Mouse (Mus musculus): ENCODE results near the gene Tbc1d2. TPM values are rescaled to one million over a fixed set of nuclear protein-coding genes. Genes with fewer than 3 reads are reported as not detected.
A peak's percentile ranks its signal among the peaks of the same experiment; 100 is the strongest.
"Not testable (repeated sequence)": the region's sequence is repeated elsewhere in the genome, so short reads cannot be mapped to it uniquely, and the experiment has no call there.

Tbc1d2 gene
- total RNA-seq, 2 experiments from 2014 or later, result 10.4 to 11.6 TPM

DNA sequence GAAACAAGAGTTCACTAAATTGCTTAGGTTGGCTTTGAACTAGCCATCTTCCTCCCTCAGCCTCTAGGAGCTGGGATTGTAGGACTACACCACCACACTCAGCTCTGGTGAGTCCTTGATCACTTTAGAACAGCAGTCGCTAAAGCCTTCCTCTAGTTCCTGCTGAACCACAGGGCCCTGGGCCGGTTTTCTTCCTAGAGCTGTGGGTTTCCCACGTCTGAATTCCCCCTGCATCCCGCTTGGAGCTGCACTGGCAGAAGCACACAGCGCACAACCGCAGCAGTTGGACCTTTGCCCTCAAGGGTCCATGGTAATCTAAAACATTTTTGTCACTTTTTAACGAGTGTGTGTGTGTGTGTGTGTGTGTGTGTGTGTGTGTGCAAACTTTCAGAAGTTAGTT, 47.3 kb downstream of the Tbc1d2 start:
- no peak for ATAC-seq (ENCODE audit: poor library complexity, severe bottlenecking)

- ATAC-seq (ENCODE audit: poor library complexity, severe bottlenecking), result peak; percentile 87
Measured at GRCm38 (mm10) chr4:46601844-46602423, 48.1 kb downstream of the Tbc1d2 start, which contains the start of gene Coro2a. Gene Coro2a, minus strand, starts transcription at chr4:46602202.

- peak; percentile 16 for ATAC-seq (ENCODE audit: poor library complexity, severe bottlenecking)
Measured at GRCm38 (mm10) chr4:46601258-46601843, 48.7 kb downstream of the Tbc1d2 start.

GRCm38 (mm10) chr4:46600473-46601257, 49.3 kb downstream of the Tbc1d2 start:
- peak; percentile 20 for ATAC-seq (ENCODE audit: poor library complexity, severe bottlenecking)

- ATAC-seq (ENCODE audit: poor library complexity, severe bottlenecking), result not testable (repeated sequence)
Measured at GRCm38 (mm10) chr4:46599609-46600008, 50.4 kb downstream of the Tbc1d2 start.

GRCm38 (mm10) chr4:46598981-46599380, 51.0 kb downstream of the Tbc1d2 start:
- ATAC-seq (ENCODE audit: poor library complexity, severe bottlenecking), result no peak

- no peak for ATAC-seq (ENCODE audit: poor library complexity, severe bottlenecking)
Measured at GRCm38 (mm10) chr4:46598111-46598510, 51.9 kb downstream of the Tbc1d2 start.

DNA sequence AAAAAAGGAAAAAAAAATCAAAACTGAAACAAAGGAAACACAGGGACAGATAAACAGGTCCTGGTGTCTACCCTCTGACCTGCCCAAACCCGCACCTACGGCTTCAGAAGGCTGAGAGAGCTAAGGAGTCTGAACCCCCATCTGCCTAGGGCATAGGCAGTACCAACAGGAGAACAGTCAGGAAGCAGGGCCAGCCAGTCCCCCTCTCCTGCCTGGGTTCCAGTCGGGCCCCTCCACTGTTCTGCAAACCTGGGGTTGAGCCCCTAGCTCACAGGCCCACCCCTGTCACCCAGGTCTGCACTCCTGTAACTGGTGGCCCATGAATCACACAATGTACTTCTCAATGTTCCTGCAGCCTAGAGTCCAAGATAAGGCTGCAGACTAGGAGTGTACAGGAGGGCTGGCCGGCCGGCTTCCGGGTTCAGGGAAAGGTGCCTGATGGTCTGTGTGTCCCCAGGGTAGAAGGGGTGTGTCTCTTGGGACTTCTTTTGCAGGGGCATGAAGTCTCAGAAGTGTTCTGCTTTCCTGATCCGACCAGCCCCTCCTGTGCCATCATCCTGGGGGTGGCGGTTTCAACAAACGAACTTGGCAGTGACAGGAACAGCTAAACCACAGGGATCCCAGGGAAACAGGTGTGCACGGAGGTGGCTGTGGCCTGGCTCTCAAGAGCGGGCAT, 52.6 kb downstream of the Tbc1d2 start:
- ATAC-seq (ENCODE audit: poor library complexity, severe bottlenecking), result no peak

DNA sequence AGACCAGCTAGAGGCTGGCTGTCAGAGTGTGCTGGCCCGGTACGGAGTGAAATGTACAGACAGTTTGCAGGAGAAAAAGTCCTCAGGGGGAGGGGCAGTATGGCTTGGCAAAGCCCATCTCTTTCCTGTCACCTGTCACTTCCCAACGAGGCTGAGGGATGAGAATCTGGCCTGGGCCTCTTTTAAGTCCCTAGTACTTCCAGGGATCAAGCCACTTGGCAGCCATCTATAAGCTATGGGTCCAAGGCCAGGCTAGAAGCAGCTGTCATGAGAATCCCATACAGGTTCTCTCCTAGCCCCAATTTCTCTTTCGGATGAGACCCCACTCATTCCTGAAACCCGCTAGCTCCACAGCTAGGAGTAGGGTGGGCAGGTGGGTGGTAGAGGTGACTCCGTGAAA, 53.6 kb downstream of the Tbc1d2 start:
- no peak for ATAC-seq (ENCODE audit: poor library complexity, severe bottlenecking)

DNA sequence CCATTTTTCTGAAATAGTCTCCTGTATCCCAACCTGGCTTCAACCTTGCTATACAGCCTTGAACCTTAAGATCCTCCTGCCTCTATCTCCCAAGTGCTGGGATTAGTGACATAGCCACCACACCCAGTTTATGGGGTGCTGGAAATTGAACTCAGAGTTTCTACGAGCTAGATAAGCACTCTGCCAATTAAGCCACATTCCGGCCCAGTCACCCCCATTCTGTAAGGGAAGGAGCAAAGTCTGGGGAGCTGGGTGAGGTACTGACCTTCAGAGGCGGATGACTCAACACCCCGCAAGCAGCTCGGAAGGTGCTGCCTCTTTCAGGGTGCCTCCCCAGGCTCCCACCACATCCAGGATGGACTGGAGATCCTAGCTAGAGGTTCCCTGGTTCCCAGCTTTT, 55.9 kb downstream of the Tbc1d2 start:
- ATAC-seq (ENCODE audit: poor library complexity, severe bottlenecking), result no peak

- no peak for ATAC-seq (ENCODE audit: poor library complexity, severe bottlenecking)
Measured at GRCm38 (mm10) chr4:46593472-46593871, 56.5 kb downstream of the Tbc1d2 start.

- peak; percentile 71 for ATAC-seq (ENCODE audit: poor library complexity, severe bottlenecking)
Measured at GRCm38 (mm10) chr4:46591833-46592520, 58.0 kb downstream of the Tbc1d2 start.

DNA sequence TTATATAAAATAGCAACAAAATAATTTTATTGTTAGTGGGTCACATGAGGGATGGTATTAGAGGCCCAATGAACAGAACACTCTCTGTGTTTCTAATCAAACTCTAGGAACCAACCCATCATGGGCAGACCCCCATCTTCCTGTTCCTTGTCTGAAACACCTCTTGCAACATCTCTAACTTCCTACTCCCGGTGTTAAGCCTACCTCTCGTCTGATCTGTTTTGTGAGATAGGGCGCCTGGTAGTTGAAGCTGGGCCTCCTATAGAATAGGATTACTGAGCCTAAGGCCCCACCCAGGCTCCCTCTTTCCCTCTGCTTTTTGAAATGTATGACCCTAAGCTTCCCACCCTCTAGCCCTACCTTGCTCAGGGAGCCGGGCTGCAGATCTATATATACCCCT, 59.2 kb downstream of the Tbc1d2 start:
- ATAC-seq (ENCODE audit: poor library complexity, severe bottlenecking), result peak; percentile 56

DNA sequence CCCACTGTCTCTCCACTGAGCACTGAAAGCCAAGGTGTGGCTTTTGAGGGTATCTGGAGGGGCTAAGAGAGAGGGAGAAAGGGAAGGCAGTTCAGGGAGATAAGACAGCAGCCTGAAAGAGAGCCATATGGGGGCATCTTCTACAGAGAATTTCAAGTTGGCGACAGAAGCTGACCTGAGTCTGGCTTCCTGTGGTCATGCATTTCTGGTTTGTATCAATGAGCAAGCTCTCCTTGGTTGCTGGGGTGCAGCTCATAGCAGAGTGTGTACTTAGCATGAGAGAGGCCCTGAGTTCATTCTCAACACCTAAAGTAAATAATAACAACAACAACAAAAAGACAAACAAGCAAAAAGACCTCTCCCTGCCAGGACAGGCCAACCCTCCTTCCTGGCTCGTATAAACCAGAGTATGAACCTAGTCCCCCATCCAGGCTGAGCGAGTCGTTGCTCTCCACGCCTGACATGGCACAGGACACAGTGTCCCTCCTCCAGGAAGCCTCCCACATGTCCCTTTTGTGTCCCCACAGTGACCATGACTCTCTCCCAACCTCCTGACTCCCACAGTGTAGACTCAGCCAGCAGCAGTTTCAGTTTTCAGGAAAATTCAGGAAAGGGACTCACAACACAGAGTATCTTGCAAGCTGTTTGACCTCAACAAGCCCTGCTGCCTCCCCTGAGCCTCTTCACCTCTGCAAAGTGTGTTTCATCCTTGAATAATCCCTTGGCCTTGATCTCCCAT, 59.9 kb downstream of the Tbc1d2 start:
- no peak for ATAC-seq (ENCODE audit: poor library complexity, severe bottlenecking)

DNA sequence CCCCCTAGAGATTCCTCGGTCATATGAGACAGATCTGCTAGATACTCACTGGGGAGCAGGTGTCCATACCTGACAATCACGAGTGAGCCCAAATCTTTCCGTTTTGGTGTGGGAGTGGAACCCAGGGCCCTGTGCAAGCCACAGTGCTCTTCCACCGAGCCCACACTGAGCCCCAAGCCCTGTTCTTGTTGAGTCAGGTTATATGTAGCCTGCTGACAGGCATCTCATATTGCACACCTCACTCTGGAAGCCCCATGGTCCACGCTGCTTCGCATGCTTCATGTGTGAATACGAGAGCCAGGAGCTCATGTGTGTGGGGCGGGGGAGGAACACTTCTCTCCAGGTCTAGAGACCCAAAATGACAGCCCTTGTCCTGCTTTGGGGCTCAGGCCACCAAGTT, 60.9 kb downstream of the Tbc1d2 start:
- no peak for ATAC-seq (ENCODE audit: poor library complexity, severe bottlenecking)

GRCm38 (mm10) chr4:46586473-46586872, 63.5 kb downstream of the Tbc1d2 start:
- ATAC-seq (ENCODE audit: poor library complexity, severe bottlenecking), result no peak

GRCm38 (mm10) chr4:46585811-46586190, 64.2 kb downstream of the Tbc1d2 start:
- peak; percentile 28 for ATAC-seq (ENCODE audit: poor library complexity, severe bottlenecking)

DNA sequence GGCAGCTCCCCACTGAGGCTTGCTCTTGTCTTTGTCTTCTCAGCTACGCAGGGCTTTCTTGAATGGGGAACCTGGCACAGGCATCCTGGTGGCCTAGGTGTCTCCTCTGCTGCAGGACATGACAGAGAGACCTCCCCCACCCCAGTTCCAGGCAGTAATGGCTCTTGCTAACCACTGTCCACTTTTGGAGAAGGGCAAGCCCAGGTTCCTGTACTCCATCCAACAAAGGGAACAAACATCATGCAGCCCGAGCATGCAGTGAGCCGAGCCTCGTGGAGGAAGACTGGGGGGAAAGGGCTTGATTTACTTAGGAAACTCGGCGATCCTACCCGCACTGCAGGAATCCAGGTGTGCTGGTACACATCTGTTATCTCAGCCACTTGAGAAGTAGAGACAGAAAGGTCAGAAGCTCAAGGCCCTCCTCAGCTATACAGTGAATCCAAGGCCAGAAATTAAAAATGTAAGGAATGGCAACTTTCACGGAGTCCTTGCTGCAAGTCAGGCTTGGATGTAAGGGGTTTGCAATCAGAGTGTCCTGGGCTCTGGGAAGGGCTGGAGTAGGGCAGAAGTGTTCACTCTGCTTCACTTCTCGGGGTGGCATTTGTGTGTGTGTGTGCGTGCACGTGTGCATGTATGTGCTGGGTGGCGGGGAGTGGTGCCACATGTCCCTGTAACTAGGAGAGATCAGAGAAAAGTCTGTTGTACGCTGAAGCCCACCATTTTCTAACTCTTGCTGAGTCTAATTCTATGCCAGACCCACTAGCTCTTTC, 64.8 kb downstream of the Tbc1d2 start:
- no peak for ATAC-seq (ENCODE audit: poor library complexity, severe bottlenecking)

DNA sequence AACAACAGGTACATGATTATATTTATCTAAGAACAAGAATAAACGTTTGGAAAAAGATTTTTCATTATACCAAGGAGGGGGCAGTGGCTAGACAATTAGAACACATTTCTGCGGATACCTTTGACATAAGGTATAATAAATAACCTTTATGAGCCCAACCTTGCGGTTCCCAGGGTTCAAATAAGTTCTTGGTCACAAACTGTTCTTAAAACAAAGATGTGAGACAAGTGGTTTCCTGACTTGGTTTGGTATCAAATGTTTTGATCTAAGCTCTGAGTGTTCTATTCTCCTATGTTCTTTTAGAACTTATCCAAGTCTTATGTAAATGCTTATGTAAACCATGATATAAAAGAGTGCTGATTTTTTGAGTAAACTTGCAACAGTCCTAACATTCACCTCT, 65.5 kb downstream of the Tbc1d2 start:
- not testable (repeated sequence) for ATAC-seq (ENCODE audit: poor library complexity, severe bottlenecking)

Measured in megakaryocyte, adult 5-6 weeks (primary cell).